Mouse (Mus musculus) C2C12 (cell line): Measurements from ENCODE around the gene 4933402E13Rik. TPM values are rescaled to one million over a fixed set of nuclear protein-coding genes. Genes with fewer than 3 reads are reported as not detected.

ENCODE experiments used
- H3K27me3 ChIP-seq: one replicate; pipeline ENCODE4 v1.6.1; 2011; ENCODE audit not compliant: control insufficient read depth, insufficient read depth, insufficient read length
- H3K36me3 ChIP-seq: one replicate; pipeline ENCODE4 v1.6.1; 2011; ENCODE audit not compliant: control insufficient read depth, insufficient read depth
- H3K4me3 ChIP-seq: one replicate; pipeline ENCODE4 v1.5.1; 2011; ENCODE audit warnings: mild to moderate bottlenecking, control low read depth; ENCODE audit not compliant: poor library complexity, insufficient read depth, severe bottlenecking
- H3K79me2 ChIP-seq: one replicate; pipeline ENCODE4 v1.6.1; 2011; ENCODE audit not compliant: control insufficient read depth, insufficient read depth
- H3K79me3 ChIP-seq: one replicate; pipeline ENCODE4 v1.6.1; 2011; ENCODE audit warnings: low read depth, control low read depth
- H3ac ChIP-seq: one replicate; pipeline ENCODE3; 2011; ENCODE audit warnings: low read depth; ENCODE audit not compliant: control insufficient read depth, insufficient read length
- MYOG ChIP-seq: IDR thresholded peaks from one replicate; pipeline ENCODE4 v1.6.1; 2011; ENCODE audit not compliant: control insufficient read depth, insufficient read length; ENCODE audit errors: extremely low read depth
- USF1 ChIP-seq: IDR thresholded peaks from one replicate; pipeline ENCODE4 v1.6.1; 2011; ENCODE audit warnings: low read depth, mild to moderate bottlenecking, control low read depth, moderate library complexity
- long read RNA-seq, 2 experiments: library from polyadenylated mRNA; unstranded; transcript quantifications; one replicate each; pipeline ENCODE4 v2.0.0; 2019 to 2020
- polyA plus RNA-seq: library from polyadenylated mRNA; unstranded; fragments of >200 nt; fragmentation: generic; extraction: Trizol; gene quantifications from one replicate; pipeline ENCODE4 v1.2.1, GENCODE M21; 2012; ENCODE audit warnings: missing spikeins

Gene 4933402E13Rik
- not detected for polyA plus RNA-seq
- long read RNA-seq, experiment 1: 0 reads
- long read RNA-seq, experiment 2: 0 reads

DNA sequence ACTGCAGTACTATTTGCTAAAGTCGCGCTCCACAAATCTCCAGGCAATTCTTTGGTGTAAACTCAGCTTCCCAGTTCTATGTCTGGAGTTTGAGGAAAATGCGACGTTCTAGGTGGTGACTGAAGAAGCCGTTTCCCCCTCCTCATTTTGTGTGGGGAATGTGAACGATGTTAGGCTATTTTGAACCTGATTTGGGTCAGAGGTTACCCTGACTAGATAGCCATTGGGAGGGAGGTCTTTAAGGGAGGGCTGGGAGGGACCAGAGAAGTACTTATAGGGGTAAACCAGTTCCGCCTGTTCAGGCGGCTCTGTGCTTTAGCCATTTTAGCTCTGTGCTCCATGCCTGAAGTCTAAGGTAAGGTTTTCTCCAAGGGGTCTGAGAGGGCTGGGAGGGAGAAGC lies at the start of gene 4933402E13Rik:
Gene 4933402E13Rik (plus strand): TSS at position 301 of the 400 bp plus-strand sequence.
- no peak for TF ChIP-seq MYOG
- no peak for TF ChIP-seq USF1
- Histone ChIP-seq H3K27me3 (no peaks in the 10 kb centered on the region), H3K36me3 (no peaks in the 10 kb centered on the region), H3ac (no peak within 1 kb of the TSS), H3K4me3 (no peak within 1 kb of the TSS), H3K79me3 (no peaks in the 10 kb centered on the region), H3K79me2 (no peaks in the 10 kb centered on the region)

Other genes with a start within 250 kb of the 4933402E13Rik start
- gene 4931400O07Rik, start 184.5 kb downstream of the 4933402E13Rik start, polyA plus RNA-seq: not detected